10 mouse cellular contexts compared by ENCODE assay signal in the genomic region with DNA sequence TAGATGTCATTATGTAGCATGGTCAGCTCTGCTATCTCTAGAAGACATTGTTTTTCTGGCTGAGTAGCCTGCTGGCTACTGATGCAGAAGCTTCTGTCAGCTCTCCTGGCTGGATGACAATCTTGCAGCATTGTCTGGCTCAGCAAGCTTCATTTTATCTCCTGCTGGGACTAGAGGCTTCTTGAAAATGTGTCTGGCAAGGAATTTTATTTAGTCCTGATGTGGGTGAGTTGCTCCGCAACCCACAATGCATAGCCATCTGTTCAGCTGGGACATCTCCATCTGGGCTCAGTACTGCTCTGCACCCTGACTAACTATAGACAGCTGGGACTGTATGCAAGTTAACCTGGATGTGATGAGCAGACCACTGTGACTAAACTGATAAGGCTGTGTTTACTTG.
DNase-seq lines count a peak whose midpoint lies in the region; ATAC-seq lines count a peak whose summit lies in the region.
"Had no signal": no experiment of that assay in that cellular context is flagged by ENCODE, and none has a peak within 500 bp of the region (broad histone marks: within the 10 kb centered on the region; RNA-seq: fewer than 3 reads in every experiment).

No protein-coding gene starts in this region.

- peak; percentile 86 for ATAC-seq in hindbrain, embryonic 13.5 days (ENCODE audit: low FRiP score)
- no peak for ATAC-seq in kidney, embryonic 14.5 days (ENCODE audit: low FRiP score, low TSS enrichment)

- peak; percentile 23 for DNase-seq in ovary, adult 18-20 months (ENCODE audit: low spot score)
- no peak for DNase-seq in ovary, postnatal 14 days (ENCODE audit: low spot score)
- peak; percentile 72 to 97 for DNase-seq in left cerebral cortex, postnatal 25 days (ENCODE audit: low spot score in 2 of 2)
- peak; percentile 92 for DNase-seq in telencephalon, adult 2 months (ENCODE audit: low read depth, low spot score)
- DNase-seq in urinary bladder, postnatal 10 days (ENCODE audit: low spot score) = no peak
- no peak for DNase-seq in spleen, postnatal 10 days (ENCODE audit: low spot score in 2 of 2)
- DNase-seq: liver, embryonic 13.5 days had no signal

- no peak overlapping the region for H3K9ac ChIP-seq in hindbrain, embryonic 13.5 days
- no peak overlapping the region for H3K9ac ChIP-seq in kidney, embryonic 14.5 days (ENCODE audit: low read depth, low read length)
- H3K9ac ChIP-seq: heart, embryonic 15.5 days; liver, embryonic 13.5 days had no signal

- H3K27me3 ChIP-seq in hindbrain, embryonic 13.5 days = no peaks in the 10 kb centered on the region
- no peaks in the 10 kb centered on the region for H3K27me3 ChIP-seq in kidney, embryonic 14.5 days (ENCODE audit: control insufficient read depth, insufficient read depth, low read length)
- H3K27me3 ChIP-seq: heart, embryonic 15.5 days; liver, embryonic 13.5 days had no signal

- no peaks in the 10 kb centered on the region for H3K9me3 ChIP-seq in hindbrain, embryonic 13.5 days
- H3K9me3 ChIP-seq in kidney, embryonic 14.5 days (ENCODE audit: control insufficient read depth, low read length) = no peaks in the 10 kb centered on the region
- H3K9me3 ChIP-seq: heart, embryonic 15.5 days; liver, embryonic 13.5 days had no signal

- H3K36me3 ChIP-seq in hindbrain, embryonic 13.5 days = no peaks in the 10 kb centered on the region
- H3K36me3 ChIP-seq in kidney, embryonic 14.5 days (ENCODE audit: control insufficient read depth, insufficient read depth, low read length) = no peaks in the 10 kb centered on the region
- H3K36me3 ChIP-seq: heart, embryonic 15.5 days; liver, embryonic 13.5 days had no signal

- intact Hi-C loops in left cerebral cortex, postnatal 25 days (cut with DNase I) = no loop called here

- no peaks in the 10 kb centered on the region for H3K4me1 ChIP-seq in hindbrain, embryonic 13.5 days (replicated peaks)
- H3K4me1 ChIP-seq in kidney, embryonic 14.5 days (ENCODE audit: control insufficient read depth, insufficient read depth, low read length) = no peaks in the 10 kb centered on the region
- H3K4me1 ChIP-seq: heart, embryonic 15.5 days; liver, embryonic 13.5 days had no signal

- H3K4me3 ChIP-seq in hindbrain, embryonic 13.5 days = no peak overlapping the region
- H3K4me3 ChIP-seq in kidney, embryonic 14.5 days (ENCODE audit: low read length) = no peak overlapping the region
- H3K4me3 ChIP-seq: heart, embryonic 15.5 days; liver, embryonic 13.5 days had no signal

- H3K4me2 ChIP-seq in hindbrain, embryonic 13.5 days = no peak overlapping the region
- no peak overlapping the region for H3K4me2 ChIP-seq in kidney, embryonic 14.5 days (replicated peaks; ENCODE audit: low read depth, low read length)
- H3K4me2 ChIP-seq: heart, embryonic 15.5 days; liver, embryonic 13.5 days had no signal

- WGBS in hindbrain, embryonic 13.5 days = 58% methylated on average over 1 of the region's 1 CpGs
- WGBS in kidney, embryonic 14.5 days = 96% methylated on average over 1 of the region's 1 CpGs

- H3K27ac ChIP-seq in hindbrain, embryonic 13.5 days = no peak overlapping the region
- H3K27ac ChIP-seq in kidney, embryonic 14.5 days (ENCODE audit: low read depth, low read length) = no peak overlapping the region
- H3K27ac ChIP-seq: heart, embryonic 15.5 days; liver, embryonic 13.5 days had no signal

Comparison
In these comparisons a context has a peak if more than half of its experiments do, and no peak if none do; other contexts are left out.
1. DNase-seq: peak in ovary, adult 18-20 months (single experiment), left cerebral cortex, postnatal 25 days (2 of 2) and telencephalon, adult 2 months (single experiment); none in ovary, postnatal 14 days (single experiment), urinary bladder, postnatal 10 days (single experiment) and spleen, postnatal 10 days (0 of 2).